Comparison of ENCODE assay signal across 25 mouse cellular contexts in genomic region chr3:118177446-118177845, GRCm38 (mm10).
"Had no signal": no experiment of that assay in that cellular context is flagged by ENCODE, and none has a peak within 500 bp of the region (broad histone marks: within the 10 kb centered on the region; RNA-seq: fewer than 3 reads in every experiment).

No protein-coding gene starts in this region.

- H3K9ac ChIP-seq: embryonic facial prominence, embryonic 12.5 days; embryonic facial prominence, embryonic 13.5 days; embryonic facial prominence, embryonic 15.5 days; forebrain, embryonic 12.5 days; forebrain, embryonic 13.5 days; forebrain, embryonic 15.5 days; forebrain, postnatal 0 days had no signal

- H3K4me1 ChIP-seq: embryonic facial prominence, embryonic 10.5 days; embryonic facial prominence, embryonic 12.5 days; embryonic facial prominence, embryonic 13.5 days; embryonic facial prominence, embryonic 15.5 days; forebrain, embryonic 10.5 days; forebrain, embryonic 12.5 days; forebrain, embryonic 13.5 days; forebrain, embryonic 15.5 days; heart, embryonic 10.5 days had no signal

- H3K9me3 ChIP-seq: embryonic facial prominence, embryonic 10.5 days; embryonic facial prominence, embryonic 12.5 days; embryonic facial prominence, embryonic 13.5 days; embryonic facial prominence, embryonic 15.5 days; forebrain, embryonic 10.5 days; forebrain, embryonic 12.5 days; forebrain, embryonic 13.5 days; forebrain, embryonic 15.5 days; heart, embryonic 10.5 days had no signal

- DNase-seq: cerebellum, adult 9-11 months; cerebellum, postnatal 10 days; cerebellum, postnatal 14 days; cerebellum, postnatal 25 days; cerebellum, postnatal 36 days; embryo, embryonic 11 days; forebrain, postnatal 0 days; gastrocnemius, adult 2 months; gastrocnemius, postnatal 10 days; gastrocnemius, postnatal 14 days; gastrocnemius, postnatal 25 days; gastrocnemius, postnatal 36 days; heart, adult 11 months; heart, adult 18-20 months; heart, adult 2 months had no signal

- H3K36me3 ChIP-seq: embryonic facial prominence, embryonic 10.5 days; embryonic facial prominence, embryonic 12.5 days; embryonic facial prominence, embryonic 13.5 days; embryonic facial prominence, embryonic 15.5 days; forebrain, embryonic 10.5 days; forebrain, embryonic 12.5 days; forebrain, embryonic 15.5 days; heart, embryonic 10.5 days had no signal

- H3K27ac ChIP-seq: embryonic facial prominence, embryonic 10.5 days; embryonic facial prominence, embryonic 12.5 days; embryonic facial prominence, embryonic 13.5 days; embryonic facial prominence, embryonic 15.5 days; forebrain, embryonic 10.5 days; forebrain, embryonic 12.5 days; forebrain, embryonic 13.5 days; forebrain, embryonic 15.5 days; gastrocnemius, adult 2 months; heart, adult 2 months; heart, embryonic 10.5 days had no signal

- H3K27me3 ChIP-seq: embryonic facial prominence, embryonic 12.5 days; embryonic facial prominence, embryonic 13.5 days; embryonic facial prominence, embryonic 15.5 days; forebrain, embryonic 12.5 days; forebrain, embryonic 13.5 days; forebrain, embryonic 15.5 days had no signal

- H3K4me3 ChIP-seq: embryonic facial prominence, embryonic 10.5 days; embryonic facial prominence, embryonic 12.5 days; embryonic facial prominence, embryonic 13.5 days; embryonic facial prominence, embryonic 15.5 days; erythroblast, embryonic 14.5 days; forebrain, embryonic 10.5 days; forebrain, embryonic 12.5 days; forebrain, embryonic 13.5 days; forebrain, embryonic 15.5 days; gastrocnemius, adult 2 months; heart, adult 2 months; heart, embryonic 10.5 days had no signal
